Mouse (Mus musculus) WW6 (cell line): ENCODE data around the gene Etv2.

ENCODE experiments used
- DNase-seq: peaks from one replicate; pipeline ENCODE4 v3.0.0-alpha.2; 2013; ENCODE audit warnings: low read depth, low spot score

The Etv2 gene

DNA sequence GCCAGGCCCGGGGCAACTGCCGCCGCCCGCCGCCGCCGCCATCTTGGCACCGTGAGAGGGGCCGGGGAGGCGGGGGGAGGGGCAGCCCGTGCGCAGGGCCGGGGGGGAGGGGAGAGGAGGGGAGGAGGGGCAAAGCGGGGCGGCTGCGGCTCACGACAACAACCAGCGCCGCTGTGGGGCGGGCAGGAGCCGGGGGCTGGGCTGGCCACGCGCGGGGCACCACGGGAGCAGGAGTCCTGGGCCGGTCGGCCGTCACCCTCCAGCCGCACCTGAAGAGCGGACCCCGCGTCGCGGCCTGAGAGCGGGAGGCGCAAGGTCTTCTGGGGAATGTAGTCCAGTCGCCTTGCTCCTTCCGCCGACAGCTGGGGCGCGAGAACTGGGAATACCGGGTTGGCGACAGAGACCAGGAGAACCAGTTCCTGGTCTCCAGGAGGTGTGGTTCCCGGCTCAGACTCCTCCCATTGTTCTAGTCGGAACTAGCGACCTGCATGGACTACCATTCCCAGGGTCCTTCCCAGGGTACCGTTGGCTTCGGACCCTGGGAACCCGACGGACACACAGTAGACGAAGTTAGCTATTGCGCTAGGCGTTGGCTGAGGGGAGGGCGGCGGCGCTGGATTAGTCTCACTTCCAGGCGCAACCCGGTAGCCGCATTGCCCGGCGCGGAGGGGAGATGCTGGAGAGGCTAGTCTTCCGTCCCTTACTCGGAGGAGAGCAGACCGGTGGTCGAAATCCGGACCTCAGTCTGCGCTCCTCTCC is 46.8 kb downstream of the Etv2 start, which contains the start of gene Kmt2b:
Kmt2b (minus strand) TSS at position 51 of the 759 bp plus-strand sequence.
- peak; percentile 98 for DNase-seq

- DNase-seq: no peak
Measured at GRCm38 (mm10) chr7:30587842-30588667, 47.6 kb downstream of the Etv2 start.

GRCm38 (mm10) chr7:30586455-30587020 is 49.1 kb downstream of the Etv2 start:
- DNase-seq: no peak

GRCm38 (mm10) chr7:30585170-30585569 is 50.5 kb downstream of the Etv2 start:
- no peak for DNase-seq

DNA sequence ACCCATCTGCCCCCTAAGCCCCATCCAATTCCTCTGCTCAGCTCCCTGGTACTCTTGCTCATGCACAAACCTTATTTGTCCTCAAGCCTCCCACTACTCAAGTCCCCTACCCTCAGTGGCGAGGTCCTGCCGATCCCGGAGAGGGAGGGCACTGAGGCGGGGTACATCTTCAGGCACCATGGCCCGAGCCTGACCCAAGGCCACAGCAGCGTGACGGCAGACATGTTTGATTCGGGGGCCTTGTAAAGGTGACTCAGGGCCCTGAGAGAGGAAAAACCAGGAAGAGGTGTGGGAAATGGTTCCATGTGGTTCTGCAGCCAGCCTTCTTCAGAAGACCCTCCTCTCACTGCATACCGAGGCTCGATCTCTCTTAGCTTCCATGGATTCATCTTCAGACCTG is 51.3 kb downstream of the Etv2 start:
- DNase-seq: no peak
